Mouse (Mus musculus): Measurements from ENCODE around the gene Nfkbid.

GRCm38 (mm10) chr7:30419561-30420499 lies 1.7 kb upstream of the Nfkbid start, which contains the start of gene Hcst:
- no peak for TF ChIP-seq CTCF (IDR thresholded peaks at IDR 0.05; ENCODE audit: borderline replicate concordance, insufficient read depth, low read length)
- no peak for TF ChIP-seq POLR2A (IDR thresholded peaks at IDR 0.05; ENCODE audit: low read depth, low read length)
